Mouse (Mus musculus): Measurements from ENCODE around the gene Gm8229.
"Not testable (repeated sequence)": the region's sequence is repeated elsewhere in the genome, so short reads cannot be mapped to it uniquely, and the experiment has no call there.

GRCm38 (mm10) chr14:44384233-44384632 lies 19.1 kb downstream of the Gm8229 start:
- TF ChIP-seq POLR2A (IDR thresholded peaks at IDR 0.05; ENCODE audit: low read depth, low read length); CTCF (IDR thresholded peaks at IDR 0.05; ENCODE audit: extremely low read depth, insufficient read depth, insufficient read length, insufficient replicate concordance): not testable (repeated sequence)
